Mouse (Mus musculus): Measurements from ENCODE around the gene Med16. TPM values are rescaled to one million over a fixed set of nuclear protein-coding genes. Genes with fewer than 3 reads are reported as not detected.

Gene Med16
- polyA plus RNA-seq, 1 experiment from 2014 or later, result 27.1 TPM

- DNase-seq (ENCODE audit: low read depth, low spot score), result no peak
These were observed 53.1 kb downstream of the Med16 start for GRCm38 (mm10) chr10:79855558-79856184.

GRCm38 (mm10) chr10:79854801-79855541, 53.8 kb downstream of the Med16 start:
- no peak for TF ChIP-seq CTCF (IDR thresholded peaks at IDR 0.05)
- ATAC-seq, result peak; percentile 7
- POLR2A ChIA-PET, result interaction anchor here (0.9 to 1.3 kb wide), 3 partner anchors 13 to 60 kb away, joined by 3 to 8 read pairs (median 3); no protein-coding TSS in a partner anchor
- no peak for DNase-seq (ENCODE audit: low read depth, low spot score)
- no peaks in the 10 kb centered on the region for H3K27me3 ChIP-seq
- in situ Hi-C loops (cut with MboI; ENCODE audit: low pct_unique_long_range_greater_than_20kb), result no loop called here
- CTCF ChIA-PET, result no interaction called here

More at GRCm38 (mm10) chr10:79855558-79856184, 53.1 kb downstream of the Med16 start:
- no peak for ATAC-seq
- in situ Hi-C loops (cut with MboI; ENCODE audit: low pct_unique_long_range_greater_than_20kb), result no loop called here
- ChIA-PET POLR2A (interaction anchor here (0.7 to 2.9 kb wide), 5 partner anchors 10 to 200 kb away, joined by 3 to 11 read pairs (median 3); no protein-coding TSS in a partner anchor), CTCF (interaction anchor here (0.8 to 1.1 kb wide), 2 partner anchors 29 to 87 kb away, joined by 3 read pairs; no protein-coding TSS in a partner anchor)
- TF ChIP-seq CTCF (IDR thresholded peaks at IDR 0.05), result no peak
- no peaks in the 10 kb centered on the region for H3K27me3 ChIP-seq

GRCm38 (mm10) chr10:79853860-79854795, 54.6 kb downstream of the Med16 start, which contains the start of gene Ptbp1:
Ptbp1 (plus strand) TSS chr10:79854427.
- H3K27me3 ChIP-seq, result no peaks in the 10 kb centered on the region
- no peak for TF ChIP-seq CTCF (IDR thresholded peaks at IDR 0.05)
- ATAC-seq, result peak; percentile 72
- CTCF ChIA-PET, result interaction anchor here (0.9 to 1.4 kb wide), 3 partner anchors 13 to 19 kb away, joined by 3 to 4 read pairs (median 3); no protein-coding TSS in a partner anchor
- peak; percentile 99 for DNase-seq (ENCODE audit: low read depth, low spot score)
- POLR2A ChIA-PET, result interaction anchor here (0.6 to 1.8 kb wide), 3 partner anchors 13 to 60 kb away, joined by 3 to 10 read pairs (median 8); no protein-coding TSS in a partner anchor
- in situ Hi-C loops (cut with MboI; ENCODE audit: low pct_unique_long_range_greater_than_20kb), result no loop called here

GRCm38 (mm10) chr10:79853392-79853791, 55.3 kb downstream of the Med16 start:
- ChIA-PET CTCF (interaction anchor here (0.9 to 1.4 kb wide), 3 partner anchors 12 to 18 kb away, joined by 3 to 4 read pairs (median 3); no protein-coding TSS in a partner anchor), POLR2A (interaction anchor here (0.8 to 1.8 kb wide), 3 partner anchors 12 to 61 kb away, joined by 3 to 10 read pairs (median 8); no protein-coding TSS in a partner anchor)
- DNase-seq (ENCODE audit: low read depth, low spot score), result peak; percentile 64
- TF ChIP-seq CTCF (IDR thresholded peaks at IDR 0.05), result no peak
- in situ Hi-C loops (cut with MboI; ENCODE audit: low pct_unique_long_range_greater_than_20kb), result no loop called here
- H3K27me3 ChIP-seq, result no peaks in the 10 kb centered on the region
- ATAC-seq, result peak; percentile 3

- in situ Hi-C loops (cut with MboI; ENCODE audit: low pct_unique_long_range_greater_than_20kb), result no loop called here
- ATAC-seq, result no peak
- ChIA-PET POLR2A (interaction anchor here (0.8 to 1.8 kb wide), 2 partner anchors 12 to 20 kb away, joined by 3 to 10 read pairs; no protein-coding TSS in a partner anchor), CTCF (interaction anchor here (1.4 kb wide), 1 partner anchor 17 kb away, joined by 3 read pairs; no protein-coding TSS in a partner anchor)
- no peaks in the 10 kb centered on the region for H3K27me3 ChIP-seq
- no peak for DNase-seq (ENCODE audit: low read depth, low spot score)
- TF ChIP-seq CTCF (IDR thresholded peaks at IDR 0.05), result no peak
These were observed 55.9 kb downstream of the Med16 start for GRCm38 (mm10) chr10:79852827-79853226.

GRCm38 (mm10) chr10:79852107-79852789, 56.5 kb downstream of the Med16 start:
- ATAC-seq (no peak), DNase-seq (ENCODE audit: low read depth, low spot score) (no peak)
- no peak for TF ChIP-seq CTCF (IDR thresholded peaks at IDR 0.05)
- in situ Hi-C loops (cut with MboI; ENCODE audit: low pct_unique_long_range_greater_than_20kb), result no loop called here
- no peaks in the 10 kb centered on the region for H3K27me3 ChIP-seq
- ChIA-PET CTCF (interaction anchor here (0.8 kb wide), 1 partner anchor 17 kb away, joined by 3 read pairs; no protein-coding TSS in a partner anchor), POLR2A (interaction anchor here (0.8 kb wide), 1 partner anchor 21 kb away, joined by 3 read pairs; no protein-coding TSS in a partner anchor)

- no peak for TF ChIP-seq CTCF (IDR thresholded peaks at IDR 0.05)
- DNase-seq (ENCODE audit: low read depth, low spot score) (no peak), ATAC-seq (no peak)
- POLR2A ChIA-PET, result no interaction called here
- CTCF ChIA-PET, result interaction anchor here (0.8 kb wide), 1 partner anchor 17 kb away, joined by 3 read pairs; no protein-coding TSS in a partner anchor
- in situ Hi-C loops (cut with MboI; ENCODE audit: low pct_unique_long_range_greater_than_20kb), result no loop called here
- H3K27me3 ChIP-seq, result no peaks in the 10 kb centered on the region
These were observed 57.1 kb downstream of the Med16 start for GRCm38 (mm10) chr10:79851653-79852052.

- TF ChIP-seq CTCF (IDR thresholded peaks at IDR 0.05), result no peak
- ChIA-PET POLR2A (no interaction called here), CTCF (interaction anchor here (1.0 kb wide), 1 partner anchor 15 kb away, joined by 3 read pairs; no protein-coding TSS in a partner anchor)
- in situ Hi-C loops (cut with MboI; ENCODE audit: low pct_unique_long_range_greater_than_20kb), result no loop called here
- H3K27me3 ChIP-seq, result no peaks in the 10 kb centered on the region
- DNase-seq (ENCODE audit: low read depth, low spot score) (no peak), ATAC-seq (no peak)
These were observed 58.6 kb downstream of the Med16 start for GRCm38 (mm10) chr10:79849941-79850628.
